Mouse (Mus musculus) liver, embryonic 14.5 days (tissue): ENCODE results near the gene Bcl10.

Source experiments
- CTCF ChIP-seq: IDR thresholded peaks from 2 replicates; pipeline ENCODE4 v1.5.1; 2016; ENCODE audit warnings: antibody characterized with exemption, low read depth, control low read depth
- EP300 ChIP-seq: IDR thresholded peaks from 2 replicates; pipeline ENCODE4 v1.6.1; 2016; ENCODE audit warnings: antibody characterized with exemption, low read depth

GRCm38 (mm10) chr3:145951287-145952165, 28.9 kb downstream of the Bcl10 start:
- TF ChIP-seq CTCF, result no peak
- no peak for TF ChIP-seq EP300
